Mouse (Mus musculus): ENCODE results near the gene Cerk.

Cerk gene

DNA sequence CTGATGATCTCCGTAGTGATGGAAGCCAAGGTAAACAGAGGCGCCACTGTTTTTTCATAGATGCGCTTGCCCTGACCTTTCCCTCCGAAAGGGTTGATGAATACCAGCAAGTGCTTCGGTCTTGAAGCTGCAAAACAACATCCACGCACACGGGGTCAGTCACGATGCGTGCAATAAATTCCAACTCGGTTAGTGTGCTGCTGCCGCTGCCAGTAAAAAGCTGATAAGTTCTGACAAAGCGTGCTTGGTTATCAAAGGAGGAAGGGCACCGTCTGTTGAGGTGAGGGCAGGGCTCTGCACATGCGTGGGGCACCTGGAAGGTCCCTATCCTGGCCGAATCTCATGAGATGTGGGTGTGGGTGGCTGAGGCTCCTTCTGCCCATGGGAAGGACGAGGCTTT, 26.8 kb downstream of the Cerk start:
- DNase-seq = no peak

- no peak for DNase-seq
Observed at GRCm38 (mm10) chr15:86156492-86156891, 29.4 kb downstream of the Cerk start.

DNA sequence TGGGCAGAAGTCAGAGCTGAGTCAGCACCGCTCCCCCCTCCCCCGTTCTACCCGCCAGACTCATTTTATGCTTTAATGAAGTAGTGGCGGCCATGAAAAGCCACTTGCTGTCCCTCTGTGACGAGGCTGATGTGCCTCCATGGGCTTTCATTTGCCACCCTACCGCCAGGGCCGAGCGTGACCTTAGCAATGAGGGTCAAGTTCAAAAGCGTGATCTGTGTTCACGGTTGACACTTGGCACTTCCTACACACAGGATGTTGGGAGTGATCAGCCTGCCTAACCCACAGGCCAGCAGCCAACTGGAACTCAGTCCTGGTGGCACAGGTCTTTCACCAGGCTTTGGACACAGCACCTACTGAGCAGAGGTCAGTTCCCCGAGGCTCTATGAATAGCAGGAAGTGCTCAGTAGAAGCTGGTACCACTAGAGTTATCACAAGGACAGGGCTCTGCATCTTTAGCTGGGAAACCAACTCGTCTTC, 32.4 kb downstream of the Cerk start:
- DNase-seq = no peak

DNA sequence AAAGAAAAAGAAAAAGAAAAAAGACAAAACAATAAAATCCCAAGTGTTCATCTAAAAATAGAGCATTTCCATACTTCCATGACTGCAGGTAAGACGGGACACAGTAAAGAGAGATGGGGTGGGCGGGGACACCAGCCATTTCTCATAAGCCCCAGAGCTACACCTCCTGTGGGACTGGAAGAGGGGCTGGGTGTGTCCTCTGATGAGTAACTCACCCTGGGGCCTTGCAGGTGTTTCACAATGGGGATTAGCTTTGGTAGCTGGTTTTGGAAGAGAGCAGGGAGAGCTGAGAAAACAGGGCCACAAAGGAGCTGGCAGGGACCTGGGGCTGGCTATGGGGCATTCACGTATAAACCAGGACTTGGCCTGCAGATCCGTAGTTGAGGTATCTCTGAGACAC, 35.3 kb downstream of the Cerk start:
- DNase-seq = no peak

- no peak for DNase-seq
Observed at GRCm38 (mm10) chr15:86146922-86147321, 39.0 kb downstream of the Cerk start.

DNA sequence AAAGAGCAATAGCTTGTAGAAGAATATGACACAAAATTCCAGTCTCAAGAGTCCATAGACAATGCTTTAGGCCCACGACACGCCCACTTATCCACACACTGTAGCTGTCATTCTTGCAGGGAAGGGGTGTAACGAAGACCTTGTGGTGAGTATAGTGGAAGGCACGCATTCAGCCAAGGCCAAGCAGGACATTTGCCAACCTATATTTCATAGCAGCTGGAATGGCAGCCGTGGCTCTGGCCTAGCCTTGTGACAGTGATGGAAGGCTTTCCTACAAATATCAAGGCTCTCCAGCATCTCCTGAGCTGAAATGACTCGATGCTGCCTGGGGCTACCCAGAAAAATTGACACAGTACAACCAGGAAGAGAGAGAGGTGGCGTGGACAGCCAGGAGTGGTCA, 40.9 kb downstream of the Cerk start:
- no peak for DNase-seq

DNA sequence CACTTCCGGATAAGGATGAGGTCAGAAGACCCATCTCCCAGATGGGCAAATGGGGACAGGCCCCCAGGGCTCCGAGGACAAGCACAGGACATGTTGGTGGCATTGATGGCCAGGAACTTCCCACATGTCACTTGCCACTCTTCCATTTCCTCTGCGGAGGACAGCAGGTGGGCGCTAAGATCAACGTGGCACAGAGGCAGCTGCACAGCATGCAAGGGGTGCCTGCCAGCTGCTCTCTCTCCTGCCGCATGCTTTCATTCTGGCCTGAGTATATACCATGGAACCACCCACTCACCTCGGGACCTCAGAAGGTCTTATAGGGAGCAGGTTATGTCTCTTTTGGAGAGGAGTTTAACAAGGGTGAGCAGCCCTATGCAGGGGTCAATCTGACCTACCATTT, 41.4 kb downstream of the Cerk start:
- no peak for DNase-seq

DNA sequence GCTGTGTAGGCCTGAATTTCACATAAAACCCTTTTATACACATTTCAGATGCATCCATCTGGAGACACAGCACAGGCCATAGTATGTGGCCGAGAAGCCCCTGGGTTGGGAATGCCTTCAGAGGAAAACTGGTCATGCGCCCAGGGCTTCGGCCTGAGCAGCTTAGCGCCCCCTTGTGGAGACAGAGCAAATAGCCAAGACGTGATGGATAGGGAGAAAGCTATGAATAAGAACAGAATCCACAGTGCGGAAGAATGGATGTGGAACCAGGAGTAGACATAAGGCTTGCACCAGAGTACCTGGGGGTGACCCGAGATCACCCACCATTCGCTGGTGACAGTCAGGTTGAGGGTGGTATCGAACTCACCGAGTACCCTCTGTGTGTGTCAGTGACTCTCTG, 45.6 kb downstream of the Cerk start:
- DNase-seq = peak in 1 of 2 experiments; percentile 54

DNA sequence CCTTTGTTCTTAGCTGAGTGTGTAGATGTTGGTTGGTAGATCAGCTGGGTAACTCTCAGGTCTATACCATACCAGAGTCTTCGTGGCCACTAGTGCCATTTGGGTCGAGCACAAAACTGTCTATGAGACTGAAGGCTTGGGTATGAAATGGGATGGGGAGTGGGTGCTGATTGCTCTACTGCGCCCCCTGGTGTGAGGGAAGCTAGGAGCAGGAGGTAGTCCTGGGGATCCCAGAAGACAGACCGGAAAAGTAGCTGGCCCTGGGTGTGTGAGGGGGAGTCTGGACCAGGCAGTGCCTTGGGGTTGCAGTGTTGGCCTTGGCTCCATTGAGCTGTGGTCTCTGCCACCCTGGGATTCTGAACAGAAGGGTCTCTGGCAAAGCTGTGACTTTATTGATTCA, 48.3 kb downstream of the Cerk start:
- peak in 1 of 2 experiments; percentile 50 for DNase-seq

- DNase-seq = peak; percentile 78 to 89
Observed at GRCm38 (mm10) chr15:86134941-86135783, 50.8 kb downstream of the Cerk start.

DNA sequence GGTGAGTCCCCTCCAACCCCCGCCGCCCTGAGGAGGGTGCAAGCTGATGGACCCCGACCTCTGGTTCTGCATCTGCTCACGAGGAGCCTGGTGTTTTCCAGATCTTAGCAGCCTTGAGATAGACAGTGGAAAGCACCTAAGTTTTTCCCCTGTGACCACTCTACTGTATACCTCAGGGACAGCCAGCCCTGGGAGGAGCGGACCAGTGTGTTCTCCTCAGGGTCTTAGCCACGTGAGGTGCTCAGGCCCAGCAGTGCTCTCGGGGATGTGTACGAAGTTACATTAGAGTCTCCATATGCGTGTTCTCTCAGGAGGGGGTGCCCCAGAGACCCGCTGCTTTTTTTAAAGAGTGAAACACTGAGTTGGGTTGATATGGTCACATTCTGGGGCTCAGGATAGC, 55.3 kb downstream of the Cerk start:
- DNase-seq = no peak

GRCm38 (mm10) chr15:86129036-86129435, 56.9 kb downstream of the Cerk start:
- DNase-seq = no peak

DNA sequence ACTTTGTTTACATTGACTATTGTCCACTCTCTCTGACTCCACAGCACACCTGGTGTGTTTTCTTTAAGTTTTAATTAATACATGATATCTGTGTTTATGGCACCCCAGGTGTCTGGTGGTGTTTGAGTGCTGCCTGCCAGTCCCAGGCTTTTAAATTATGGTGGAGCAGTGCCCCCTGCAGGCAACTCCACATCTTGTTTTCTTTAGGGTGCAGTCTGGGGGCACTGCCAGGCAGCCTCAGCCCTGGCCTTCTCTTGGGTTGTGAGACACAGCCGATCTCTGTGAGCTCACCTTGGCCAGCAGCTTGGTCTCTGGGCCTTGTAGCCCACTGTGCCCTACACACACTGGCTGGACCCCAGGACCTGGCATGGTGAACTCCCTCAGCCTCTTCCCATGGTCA, 61.6 kb downstream of the Cerk start:
- DNase-seq = peak; percentile 55 to 80

DNA sequence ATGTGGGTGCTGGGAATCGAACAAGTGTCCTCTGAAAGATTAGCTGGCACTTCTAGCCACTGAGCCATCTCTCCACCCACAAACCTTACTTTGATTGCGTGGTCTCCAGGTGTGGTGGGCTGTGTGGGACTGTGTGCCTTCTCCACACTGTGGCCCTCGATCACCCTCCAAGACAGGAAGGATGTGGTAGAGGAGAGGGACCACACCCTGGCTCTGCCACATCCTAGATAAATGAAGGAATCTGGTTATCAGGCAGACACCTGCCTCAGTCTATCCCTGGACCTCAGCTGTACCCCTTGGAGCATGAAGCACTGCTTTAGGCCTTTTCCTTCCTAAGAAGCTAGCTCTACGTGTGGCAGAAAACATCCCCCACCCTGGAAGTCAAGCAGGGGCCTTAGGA, 62.5 kb downstream of the Cerk start:
- DNase-seq = no peak

GRCm38 (mm10) chr15:86122261-86122949, 63.5 kb downstream of the Cerk start:
- DNase-seq = peak; percentile 84 to 86

DNA sequence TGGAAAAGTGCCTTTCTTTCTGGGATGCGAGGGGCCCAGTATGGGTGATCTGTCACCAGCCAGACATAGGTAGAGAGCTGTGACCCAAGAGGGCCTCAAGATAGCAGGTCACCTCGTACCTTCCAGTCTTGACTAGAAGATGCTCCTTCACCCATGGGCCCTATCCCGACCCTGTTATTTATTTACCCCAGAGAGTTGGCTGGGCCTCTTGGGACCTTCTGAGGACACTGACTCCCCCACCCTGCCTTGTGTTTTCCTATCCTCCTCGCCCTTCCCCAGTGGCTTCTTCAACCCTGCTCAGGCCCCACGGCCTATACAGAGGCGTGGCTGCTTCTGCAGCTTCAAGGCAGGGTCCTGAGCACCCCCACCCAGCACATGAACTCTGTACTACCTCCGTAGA, 66.8 kb downstream of the Cerk start:
- DNase-seq = peak; percentile 68 to 81

- DNase-seq = peak; percentile 84 to 85
Observed at GRCm38 (mm10) chr15:86117115-86118100, 68.5 kb downstream of the Cerk start.

DNA sequence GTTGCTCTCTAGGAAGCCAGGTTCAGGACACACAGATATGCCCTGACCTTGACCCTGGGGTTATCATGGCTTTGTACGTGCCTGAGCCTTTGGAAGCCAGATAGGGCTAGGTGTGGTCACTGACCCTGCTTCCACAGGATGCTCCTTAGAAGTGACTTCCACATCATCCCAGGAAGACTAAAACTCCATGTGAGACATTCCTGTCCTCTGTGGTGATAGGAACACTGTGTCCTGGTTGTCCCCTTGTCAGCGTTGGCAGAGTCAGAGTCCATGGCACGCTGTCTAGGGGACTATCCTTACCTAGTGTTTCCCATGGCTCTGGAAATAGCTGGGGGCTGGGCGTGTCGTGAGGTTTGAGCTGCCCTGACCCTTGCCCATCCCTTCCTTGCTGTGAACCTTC, 69.5 kb downstream of the Cerk start:
- peak; percentile 59 to 63 for DNase-seq

DNA sequence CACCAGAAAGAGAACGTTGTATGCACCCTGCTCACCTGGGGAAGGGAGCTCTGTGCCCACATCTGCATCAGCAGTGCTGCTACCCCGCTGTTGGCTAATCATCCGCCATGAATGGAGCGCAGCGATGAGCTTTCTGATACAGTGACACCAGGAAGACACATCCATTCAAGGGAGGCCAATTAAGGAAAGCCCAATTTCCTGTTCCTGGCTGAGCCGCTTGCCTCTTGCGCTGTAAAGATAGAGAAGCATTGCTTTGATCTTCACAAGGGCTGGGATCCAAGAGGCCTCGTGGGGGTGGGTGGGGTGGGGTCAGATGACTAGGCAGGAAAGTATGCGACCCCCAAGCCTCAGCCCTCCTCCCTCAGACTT, 72.6 kb downstream of the Cerk start:
- no peak for DNase-seq

DNA sequence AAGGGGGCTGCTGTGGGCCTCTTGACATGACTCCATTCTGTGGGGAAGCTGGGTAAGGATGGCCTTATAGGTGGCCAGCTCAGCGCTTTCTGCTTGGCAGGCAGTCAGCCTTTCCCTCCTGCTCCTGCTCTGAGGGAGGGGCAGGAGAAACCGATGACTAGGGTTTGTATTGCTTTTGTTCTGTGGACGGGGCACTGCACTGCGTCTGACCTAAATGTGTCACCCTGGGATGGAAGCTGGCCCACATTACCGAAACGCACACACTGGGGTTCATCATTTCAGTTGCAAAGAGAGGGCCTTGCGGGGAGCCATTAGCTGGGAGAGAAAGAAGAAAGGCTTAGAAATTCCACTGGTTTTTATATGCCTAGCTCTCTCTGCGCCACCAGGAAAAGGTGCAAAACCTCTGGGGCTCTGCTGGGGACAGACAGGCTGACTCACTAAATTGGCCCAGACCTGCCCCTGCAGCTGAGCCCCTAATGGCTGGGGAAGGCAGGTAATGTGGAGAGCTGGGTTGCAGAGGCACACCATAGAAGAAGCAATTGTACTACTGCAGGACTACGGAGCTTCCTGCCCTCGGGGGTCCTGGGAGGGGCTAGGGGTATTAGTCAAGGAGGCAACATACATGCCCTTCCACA, 73.1 kb downstream of the Cerk start:
- no peak for DNase-seq

DNA sequence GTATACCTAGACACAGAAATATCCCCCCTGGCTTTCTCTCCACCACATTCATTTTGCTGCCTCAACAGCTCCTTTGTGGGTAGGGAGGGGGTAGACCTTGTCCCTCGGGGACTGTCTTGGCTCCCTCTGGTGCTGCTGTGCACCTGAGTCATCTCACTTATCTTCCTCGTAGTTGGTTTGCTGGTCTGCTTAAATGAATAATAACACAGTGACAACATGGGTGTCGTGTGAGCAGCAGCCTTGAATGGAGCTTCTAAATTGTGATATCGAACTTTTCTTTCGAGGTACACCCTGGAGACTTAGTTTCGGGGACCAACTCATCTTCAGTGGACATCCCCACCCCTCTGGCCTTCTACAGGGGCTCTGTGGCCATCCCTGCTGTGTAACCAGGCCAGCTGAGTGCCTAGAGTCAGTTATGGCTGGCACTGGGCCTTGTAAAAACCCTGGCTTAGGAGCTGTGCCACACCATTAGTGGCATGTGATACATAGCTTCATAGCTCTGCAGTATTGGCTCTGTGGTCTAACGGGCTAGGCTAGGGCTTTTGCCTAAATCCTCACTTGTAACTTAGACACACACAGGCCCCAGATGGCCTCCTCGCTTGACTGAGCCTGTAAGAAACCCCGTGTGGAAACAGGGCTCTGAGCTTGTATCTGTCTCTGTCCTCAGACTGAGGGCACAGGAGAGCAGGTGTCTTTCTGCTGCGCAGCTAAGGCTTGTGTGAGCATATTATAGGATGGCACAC, 75.4 kb downstream of the Cerk start:
- DNase-seq = no peak

Data from kidney, adult 8-10 months (tissue).